Mouse (Mus musculus): ENCODE data around the gene Tnxb.

Tnxb gene

DNA sequence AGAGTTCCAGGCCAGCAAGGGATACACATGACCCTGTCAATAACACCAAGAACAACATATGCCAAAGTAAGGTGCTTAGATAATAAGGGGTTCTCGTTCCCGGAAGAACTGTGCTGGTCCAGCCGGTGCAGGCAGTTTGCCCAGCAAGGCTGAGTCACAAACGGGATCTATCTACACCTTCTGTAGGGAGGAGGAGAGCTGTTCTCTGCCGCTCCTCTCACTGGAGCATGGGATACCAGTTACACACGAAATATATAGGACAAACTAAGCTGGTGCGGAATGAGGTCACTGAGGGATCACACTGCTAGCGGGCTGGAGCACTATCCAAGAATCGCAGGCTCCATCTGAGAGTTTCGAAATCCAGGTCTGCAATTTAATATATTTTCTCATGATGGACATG lies 26.4 kb upstream of the Tnxb start:
- DNase-seq: peak; percentile 84

DNA sequence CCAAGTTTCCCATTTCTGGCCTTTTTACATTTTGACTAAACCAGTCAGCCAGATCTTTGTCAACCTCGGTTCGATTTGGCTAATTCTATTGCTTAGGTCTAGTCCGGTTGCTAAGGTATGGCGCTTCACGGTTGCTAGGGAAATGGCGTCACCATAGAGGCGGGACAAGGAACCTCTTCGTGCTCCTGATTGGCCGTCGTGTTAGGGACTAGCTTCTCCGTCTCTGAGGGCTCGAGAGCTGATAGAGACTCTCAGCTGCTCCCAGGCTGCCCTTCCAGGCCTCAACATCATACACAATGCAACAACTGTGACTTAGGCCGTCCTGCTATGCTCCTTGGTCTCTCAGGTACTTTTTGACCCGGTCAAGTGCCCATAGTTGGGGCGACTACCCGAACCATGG lies 25.7 kb upstream of the Tnxb start, which contains the start of gene Fkbpl:
Fkbpl (plus strand) TSS at position 157 of the 400 bp plus-strand sequence.
- DNase-seq: peak; percentile 98

DNA sequence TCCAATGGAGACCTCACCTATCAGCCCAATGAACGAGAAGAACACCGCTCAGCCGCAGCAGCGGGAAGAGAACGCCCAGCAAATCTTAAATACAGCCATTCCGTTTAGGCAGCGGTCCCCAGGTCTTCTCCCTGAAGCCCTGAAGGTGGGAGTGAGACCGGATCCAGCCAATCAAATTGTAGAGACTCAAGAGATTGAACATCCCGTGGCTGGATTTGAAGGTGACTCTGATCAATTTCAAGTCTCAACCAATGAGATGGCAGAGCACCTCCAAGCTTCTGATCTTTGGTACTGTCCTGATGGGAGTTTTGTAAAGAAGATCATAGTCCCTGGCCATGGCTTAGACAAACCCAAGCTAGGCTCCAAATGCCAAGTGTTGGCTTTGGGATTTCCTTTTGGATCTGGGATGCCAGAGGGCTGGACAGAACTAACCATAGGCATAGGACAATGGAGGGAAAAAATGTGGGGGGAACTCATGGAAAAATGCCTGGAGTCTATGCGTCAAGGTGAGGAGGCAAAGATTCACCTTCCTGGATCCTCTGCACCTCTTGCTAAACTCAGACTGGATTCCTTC lies 25.0 kb upstream of the Tnxb start:
- peak; percentile 64 for DNase-seq

DNA sequence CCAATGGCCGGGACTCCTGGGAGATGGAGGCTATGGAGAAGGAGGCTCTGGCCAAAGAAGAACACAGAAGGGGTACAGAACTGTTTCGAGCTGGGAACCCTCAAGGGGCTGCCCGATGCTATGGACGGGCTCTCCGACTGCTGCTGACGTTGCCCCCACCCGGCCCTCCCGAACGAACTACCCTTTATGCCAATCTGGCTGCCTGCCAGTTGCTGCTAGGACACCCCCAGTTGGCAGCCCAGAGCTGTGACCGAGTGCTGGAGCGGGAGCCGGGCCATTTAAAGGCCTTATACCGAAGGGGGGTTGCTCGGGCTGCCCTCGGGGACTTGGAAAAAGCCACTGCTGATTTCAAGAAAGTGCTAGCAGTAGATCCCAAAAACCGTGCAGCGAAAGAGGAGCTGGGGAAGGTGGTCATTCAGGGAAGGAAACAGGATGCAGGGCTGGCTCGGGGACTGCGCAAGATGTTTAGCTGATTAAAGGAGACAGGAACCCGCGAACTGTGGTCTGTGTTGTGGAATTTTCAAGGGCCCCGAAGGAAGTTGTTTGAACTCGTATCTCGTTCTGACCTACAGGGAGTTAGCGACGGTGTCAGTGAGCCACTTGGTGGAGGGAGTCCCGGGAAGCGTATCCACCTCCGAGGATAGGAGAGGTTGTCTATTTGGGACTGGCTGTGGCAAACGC lies 24.4 kb upstream of the Tnxb start:
- DNase-seq: peak; percentile 78

DNA sequence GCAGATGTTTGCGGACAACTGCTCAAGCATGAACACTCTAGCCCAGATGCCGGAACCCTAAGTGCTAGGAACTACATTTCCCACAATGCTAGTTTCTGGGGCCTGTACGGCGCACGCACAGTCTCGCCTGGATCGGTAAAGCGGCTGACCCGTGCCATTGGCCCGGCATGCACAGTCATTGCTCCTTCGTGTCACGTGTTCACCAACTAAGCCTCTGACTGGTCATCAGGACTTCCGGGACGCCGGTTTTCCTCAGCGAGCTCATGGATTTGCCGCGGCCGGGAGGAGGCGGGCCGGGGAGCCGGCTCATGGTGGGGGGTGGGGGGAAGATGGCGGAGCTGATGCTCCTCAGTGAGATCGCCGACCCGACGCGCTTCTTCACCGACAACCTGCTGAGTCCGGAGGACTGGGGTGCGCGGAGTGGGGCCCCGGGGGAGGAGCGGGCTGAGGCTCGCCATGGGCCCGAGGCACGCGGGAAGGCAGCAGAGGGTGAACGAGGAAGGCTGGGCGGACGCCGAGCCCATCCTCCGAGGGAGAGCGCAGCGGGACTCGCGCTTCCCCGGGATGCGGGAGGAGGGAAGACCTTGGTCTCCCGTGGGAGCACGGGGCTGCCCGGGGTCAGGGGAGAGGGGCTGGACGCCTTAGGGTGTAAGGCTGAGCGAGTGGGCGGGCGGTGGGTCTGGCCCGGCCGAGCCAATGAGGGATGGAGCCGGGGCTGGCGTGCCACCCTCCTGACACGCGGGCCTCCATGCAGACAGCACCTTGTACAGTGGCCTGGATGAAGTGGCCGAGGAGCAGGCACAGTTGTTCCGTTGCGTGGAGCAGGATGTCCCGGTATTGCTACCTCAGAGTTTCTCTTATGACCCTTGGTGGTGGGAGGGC lies 23.2 kb upstream of the Tnxb start, which contains the start of gene Atf6b:
Atf6b (plus strand) TSS at position 241 of the 882 bp plus-strand sequence.
- peak; percentile 98 for DNase-seq

DNA sequence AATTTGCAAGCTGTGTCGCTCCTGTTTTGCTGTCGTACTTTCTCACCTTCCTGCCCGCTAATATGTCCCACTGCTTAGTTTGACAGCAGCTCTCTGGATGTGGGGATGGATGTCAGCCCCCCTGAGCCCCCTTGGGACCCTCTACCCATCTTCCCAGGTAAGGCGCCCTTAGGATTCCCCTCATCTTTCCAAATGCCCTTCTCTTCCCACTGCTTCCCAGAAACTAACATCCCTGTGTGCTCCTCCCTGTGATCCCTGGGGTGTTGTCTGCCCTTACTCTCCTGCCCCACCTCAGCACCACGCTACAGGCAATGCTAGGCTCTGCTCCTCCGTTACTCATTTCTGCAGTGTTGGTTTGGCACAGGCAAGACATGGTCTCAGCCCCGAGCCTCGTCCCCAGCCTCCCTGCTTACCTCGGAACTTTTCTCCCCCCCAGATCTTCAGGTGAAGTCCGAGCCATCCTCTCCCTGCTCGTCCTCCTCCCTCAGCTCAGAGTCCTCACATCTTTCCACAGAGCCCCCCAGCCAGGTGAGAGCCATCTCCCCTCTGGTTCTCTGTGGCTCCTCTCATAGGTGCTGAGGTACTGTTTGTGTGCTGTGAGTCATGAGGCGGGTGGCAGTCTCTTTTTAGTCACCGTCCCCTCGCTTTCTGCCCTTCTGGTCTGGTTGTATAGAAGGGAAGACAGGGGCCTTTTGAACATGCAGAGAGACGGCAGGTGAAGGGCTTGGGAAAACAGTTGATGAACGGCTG lies 22.0 kb upstream of the Tnxb start:
- peak; percentile 63 for DNase-seq

DNA sequence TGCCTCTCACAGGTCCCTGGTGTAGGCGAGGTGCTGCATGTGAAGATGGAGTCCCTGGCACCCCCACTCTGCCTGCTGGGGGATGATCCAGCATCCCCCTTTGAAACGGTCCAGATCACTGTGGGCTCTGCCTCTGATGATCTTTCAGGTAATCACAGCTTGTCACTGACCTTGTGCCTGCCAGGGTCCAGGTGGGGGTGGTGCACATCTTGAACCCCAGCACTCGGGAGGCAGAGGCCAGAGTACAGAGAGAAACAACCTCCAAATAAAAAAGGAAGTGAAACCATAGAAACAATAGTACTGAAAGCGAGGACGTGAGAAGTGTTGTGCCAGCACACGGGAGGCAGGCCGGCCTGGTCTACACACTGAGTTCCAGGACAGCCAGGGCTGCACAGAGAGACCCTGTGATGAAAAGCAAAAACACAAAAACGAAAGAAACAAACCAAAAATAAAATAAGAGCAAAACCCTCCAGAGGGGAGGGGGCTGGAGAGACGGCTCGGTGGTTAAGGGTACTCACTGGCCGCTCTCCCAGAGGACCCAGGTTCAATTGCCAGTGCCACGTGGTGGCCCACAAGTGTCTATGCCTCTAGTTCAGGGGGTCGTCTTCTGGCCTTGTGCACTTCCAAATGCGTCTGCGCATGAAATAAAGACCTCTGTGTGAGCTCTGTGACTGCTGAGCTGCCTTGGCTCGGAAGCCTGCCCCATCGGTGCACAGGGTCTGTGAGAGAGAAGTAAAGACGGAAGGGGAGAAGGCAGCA lies 21.1 kb upstream of the Tnxb start:
- peak; percentile 55 for DNase-seq

DNA sequence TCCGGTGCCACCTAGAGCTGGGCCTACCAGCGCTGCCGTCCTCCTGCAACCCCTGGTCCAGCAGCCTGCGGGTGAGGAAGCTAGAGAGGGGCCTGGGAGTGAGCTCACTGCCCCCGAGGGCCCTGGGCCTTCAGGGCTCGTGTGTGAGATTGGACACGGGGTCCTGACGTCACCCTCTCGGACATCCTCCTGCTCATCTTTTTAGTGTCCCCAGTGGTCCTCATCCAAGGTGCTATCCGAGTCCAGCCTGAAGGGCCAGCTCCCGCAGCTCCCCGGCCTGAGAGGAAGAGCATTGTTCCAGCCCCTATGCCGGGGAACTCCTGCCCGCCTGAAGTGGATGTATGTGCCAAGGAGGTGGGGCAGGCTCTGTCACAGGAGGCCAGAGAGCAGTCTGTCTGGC lies 19.6 kb upstream of the Tnxb start:
- DNase-seq: peak; percentile 45

DNA sequence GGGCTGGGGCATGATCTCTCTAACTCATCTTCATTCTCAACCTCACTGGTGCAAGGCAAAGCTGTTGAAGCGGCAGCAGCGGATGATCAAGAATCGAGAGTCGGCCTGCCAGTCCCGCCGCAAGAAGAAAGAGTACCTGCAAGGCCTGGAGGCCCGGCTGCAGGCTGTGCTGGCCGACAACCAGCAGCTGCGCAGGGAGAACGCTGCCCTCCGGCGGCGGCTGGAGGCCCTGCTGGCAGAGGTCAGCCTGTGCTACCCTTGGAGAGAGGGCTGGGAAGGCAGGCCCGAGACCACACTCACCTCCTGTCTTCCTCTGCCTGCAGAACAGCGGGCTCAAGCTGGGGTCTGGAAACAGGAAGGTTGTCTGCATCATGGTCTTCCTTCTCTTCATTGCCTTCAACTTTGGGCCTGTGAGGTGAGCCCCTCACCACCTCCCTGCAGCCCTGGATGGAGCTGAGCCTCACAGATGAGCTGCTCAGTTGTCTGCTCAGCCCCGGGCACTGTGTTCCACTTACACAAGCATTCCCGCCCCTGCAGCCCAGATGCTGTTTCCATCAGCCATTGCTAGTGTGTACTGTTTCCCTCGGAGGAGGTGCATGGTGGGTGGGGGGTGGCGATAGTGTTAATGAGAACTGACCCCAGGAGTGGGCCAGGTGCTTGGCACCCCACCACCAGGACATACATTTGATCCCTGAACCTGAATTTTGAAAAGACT lies 18.7 kb upstream of the Tnxb start:
- peak; percentile 46 for DNase-seq

DNA sequence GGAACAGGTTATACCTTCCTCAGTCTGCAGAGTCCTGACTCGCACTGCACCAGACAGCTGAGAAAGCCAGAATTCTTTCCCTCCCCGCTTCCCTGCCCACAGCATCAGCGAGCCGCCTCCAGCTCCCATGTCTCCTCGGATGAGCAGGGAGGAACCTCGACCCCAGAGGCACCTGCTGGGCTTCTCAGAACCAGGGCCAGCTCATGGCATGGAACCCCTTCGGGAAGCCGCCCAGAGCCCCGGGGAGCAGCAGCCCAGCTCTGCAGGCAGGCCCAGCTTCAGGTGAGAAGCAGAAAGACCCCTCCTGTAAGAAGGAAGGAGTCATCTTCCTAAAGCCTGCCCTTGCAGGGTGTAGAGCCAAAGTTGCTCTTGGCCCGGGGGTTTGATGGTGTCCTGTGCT lies 17.8 kb upstream of the Tnxb start:
- DNase-seq: peak; percentile 30

DNA sequence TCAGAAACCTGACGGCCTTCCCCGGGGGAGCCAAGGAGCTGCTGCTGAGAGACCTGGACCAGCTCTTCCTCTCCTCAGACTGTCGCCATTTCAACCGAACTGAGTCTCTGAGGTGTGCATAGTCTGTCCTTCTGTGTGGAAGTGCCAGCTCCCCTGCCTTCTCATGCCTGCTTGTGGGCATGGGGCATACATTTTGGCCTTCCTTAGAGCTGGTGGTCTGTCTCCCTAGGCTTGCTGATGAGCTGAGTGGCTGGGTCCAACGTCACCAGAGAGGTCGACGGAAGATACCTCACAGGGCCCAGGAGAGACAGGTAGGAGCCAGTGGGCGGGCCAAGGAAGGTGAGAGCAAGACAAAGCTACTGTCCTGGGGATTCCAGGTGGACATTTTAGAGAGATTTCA lies 17.4 kb upstream of the Tnxb start:
- DNase-seq: peak; percentile 20

DNA sequence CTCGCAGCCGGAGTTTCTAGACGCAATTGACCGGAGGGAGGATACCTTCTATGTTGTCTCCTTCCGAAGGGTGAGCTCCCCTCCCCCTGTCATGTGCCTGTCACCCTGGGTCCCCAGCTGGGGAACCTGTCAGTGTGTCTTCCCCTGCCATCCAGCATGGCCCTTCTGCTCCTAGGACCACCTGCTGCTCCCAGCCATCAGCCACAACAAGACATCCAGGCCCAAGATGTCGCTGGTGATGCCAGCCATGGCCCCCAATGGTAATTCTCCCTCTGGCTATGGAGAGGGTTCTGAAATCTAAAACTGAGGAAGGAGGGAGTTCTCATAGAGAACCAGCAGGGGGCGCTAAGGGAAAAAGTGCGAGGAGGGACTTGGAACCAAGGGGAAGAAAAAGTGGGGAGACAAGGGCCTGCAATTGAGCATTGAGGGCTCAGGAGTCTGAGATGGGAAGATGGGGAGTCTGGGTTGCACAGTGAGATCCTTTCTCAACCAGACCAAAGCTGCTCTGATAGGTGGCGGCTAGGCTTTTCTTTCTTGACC lies 16.5 kb upstream of the Tnxb start:
- DNase-seq: peak; percentile 61

DNA sequence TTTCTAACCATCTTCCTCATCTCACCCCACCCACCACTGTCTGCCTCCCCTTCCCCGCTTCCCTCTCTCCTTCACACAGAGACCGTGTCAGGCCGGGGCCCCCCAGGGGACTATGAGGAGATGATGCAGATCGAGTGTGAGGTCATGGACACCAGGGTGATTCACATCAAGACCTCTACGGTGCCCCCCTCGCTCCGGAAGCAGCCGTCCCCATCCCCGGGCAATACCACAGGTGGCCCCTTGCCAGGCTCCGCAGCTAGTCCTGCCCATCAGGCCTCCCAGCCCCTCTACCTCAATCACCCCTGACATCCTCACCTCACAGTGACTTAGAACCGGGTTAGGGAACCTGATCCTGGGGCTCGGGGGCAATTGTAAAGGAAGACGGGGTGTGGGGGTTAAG lies 15.9 kb upstream of the Tnxb start:
- DNase-seq: no peak

DNA sequence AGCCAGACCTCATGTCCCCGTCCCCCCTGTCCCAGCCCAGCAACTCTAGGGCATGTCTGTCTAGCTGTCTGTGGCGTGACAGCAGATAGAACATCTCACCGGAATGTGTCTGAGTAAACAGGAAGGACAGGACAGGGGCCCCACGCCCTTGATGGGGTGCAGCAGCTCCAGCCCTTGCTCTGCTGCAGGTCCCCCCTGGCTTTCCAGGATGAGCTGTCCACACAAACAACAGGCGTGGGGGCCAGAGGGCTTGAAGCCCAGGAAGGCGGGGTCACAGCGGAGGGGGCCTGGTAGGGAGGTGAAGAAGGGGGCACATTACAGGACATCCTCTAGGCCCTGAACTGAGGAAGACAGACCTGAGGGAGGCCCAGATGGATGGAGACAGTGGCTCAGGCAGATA lies 15.2 kb upstream of the Tnxb start:
- peak; percentile 18 for DNase-seq

DNA sequence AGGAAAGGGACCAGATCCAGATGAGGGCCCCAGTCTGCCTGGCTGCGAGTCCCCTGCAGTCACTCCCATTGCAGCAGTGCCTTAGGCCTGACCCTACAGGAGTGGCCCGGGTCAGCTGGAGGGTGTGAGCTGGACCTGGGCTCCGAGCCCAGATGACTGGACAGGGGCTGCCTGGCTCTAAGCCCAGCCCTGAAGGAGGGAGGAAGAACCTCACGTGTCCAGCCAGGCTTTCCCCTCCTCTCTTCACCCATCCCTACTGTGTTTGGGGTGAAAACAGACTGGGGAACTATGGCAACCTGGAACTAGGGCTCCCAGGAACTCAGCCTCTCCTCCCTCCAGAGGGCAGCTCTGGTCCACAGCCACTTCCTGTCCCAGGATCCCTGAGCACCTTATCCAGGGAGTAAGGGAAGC lies 14.7 kb upstream of the Tnxb start:
- peak; percentile 62 for DNase-seq

DNA sequence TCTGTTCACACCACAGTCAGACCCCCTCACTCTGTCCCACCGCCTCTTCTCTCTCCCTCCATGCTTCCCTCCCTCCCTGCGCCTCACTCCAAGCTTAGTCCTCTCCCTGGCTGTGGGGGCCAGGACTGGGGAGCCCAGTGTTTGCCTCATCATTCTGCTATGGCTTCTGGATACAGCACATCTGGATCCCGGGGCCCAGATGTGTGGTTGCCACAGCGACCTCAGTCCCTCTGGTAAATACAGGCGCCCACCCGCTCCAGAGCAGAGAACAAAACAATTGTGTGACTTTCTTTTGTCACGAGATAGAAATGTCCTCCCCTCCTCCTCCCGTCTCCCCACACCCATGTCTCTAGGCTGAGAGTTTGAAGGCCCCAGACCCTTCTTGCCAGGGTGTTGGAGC lies 13.7 kb upstream of the Tnxb start:
- DNase-seq: peak; percentile 22

DNA sequence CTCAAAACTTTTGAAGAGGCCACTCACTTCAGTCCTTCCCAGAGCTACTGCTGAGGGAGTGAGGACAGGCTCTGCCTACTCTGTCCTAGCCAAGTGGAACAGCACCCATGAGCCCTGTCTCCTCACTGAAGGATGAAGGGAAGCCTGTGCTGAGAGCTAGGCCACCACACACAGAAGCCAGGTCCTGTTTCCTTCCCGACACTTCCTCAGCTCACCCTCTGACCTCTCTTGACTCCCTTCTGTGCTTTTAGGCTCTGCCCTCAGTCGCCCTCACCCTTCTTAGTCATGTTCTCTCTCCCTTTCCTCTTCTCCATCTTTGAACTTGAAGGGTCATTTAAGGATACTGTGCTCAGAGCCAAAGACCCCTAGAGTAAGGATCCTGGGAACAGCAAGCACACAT lies 13.1 kb upstream of the Tnxb start:
- no peak for DNase-seq

DNA sequence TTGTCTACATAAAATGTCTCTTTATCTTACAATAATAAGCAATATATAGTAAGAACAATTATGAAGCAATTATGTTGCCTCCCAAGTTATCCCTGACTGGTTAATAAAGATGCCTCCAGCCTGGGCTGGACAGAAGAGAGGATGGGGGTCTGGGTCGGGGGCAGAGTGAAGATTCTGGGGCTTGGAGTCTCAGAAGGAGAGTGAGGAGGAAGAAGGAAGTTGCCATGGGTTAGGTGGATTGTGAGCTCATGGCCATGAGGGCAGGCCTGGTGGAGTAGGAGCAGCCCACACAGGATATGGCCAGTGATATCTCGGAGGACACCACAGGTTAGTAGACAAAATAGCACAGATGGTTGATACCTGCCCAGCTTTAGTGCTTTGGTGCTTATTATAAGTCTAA lies 12.2 kb upstream of the Tnxb start:
- no peak for DNase-seq

DNA sequence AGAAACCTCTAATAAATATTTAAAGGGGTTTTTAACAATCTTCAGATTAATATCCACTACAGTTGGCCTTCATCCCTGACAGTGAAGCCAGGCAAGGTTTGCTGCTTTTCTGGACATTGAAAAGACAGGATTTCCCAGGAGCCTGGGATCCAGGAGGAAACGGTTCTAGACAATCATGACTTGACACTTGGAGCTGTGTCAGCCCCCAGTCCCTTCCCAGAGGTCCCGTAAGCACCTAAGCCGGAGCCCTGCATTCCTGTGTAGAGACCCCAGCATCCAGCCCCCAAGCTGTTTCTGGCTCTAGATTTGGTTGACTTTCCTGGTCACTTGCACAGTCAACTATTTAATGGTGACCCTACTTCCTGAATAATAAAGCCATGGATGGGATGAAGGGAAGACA lies 11.7 kb upstream of the Tnxb start:
- no peak for DNase-seq

DNA sequence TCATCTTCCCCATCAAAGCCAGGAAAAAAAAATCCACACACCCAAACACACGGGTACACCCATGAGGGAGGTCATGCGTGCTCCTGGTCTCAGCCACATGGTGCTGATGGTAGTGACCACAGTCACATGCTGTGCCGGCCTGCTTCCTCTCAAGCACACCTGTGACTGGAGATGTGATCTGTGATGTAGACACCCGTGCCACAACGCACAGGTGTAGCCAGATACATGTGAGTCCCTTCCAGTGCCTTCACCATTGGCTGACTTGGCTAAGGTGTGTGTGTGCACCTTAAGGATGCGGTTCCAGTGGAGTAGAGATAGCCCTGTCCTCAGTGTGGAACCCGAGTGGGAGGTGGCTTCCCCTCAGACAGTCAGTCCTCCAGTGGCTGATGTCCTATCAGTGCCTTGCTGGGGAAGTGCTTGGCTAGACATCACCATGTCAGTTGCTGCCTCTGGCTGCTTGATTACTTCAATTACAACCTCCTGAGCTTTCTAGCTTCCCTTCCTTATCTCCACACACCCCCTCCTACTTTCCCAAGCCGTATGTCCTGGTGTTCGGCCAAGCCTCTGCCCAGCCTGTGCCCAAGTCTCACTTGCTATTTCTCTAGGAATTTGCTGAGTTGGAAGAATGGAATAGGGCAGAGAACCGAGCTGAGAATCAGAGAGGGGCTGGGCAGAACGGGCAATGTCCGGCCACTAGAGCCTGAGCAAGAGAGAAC lies 11.0 kb upstream of the Tnxb start:
- DNase-seq: no peak

DNA sequence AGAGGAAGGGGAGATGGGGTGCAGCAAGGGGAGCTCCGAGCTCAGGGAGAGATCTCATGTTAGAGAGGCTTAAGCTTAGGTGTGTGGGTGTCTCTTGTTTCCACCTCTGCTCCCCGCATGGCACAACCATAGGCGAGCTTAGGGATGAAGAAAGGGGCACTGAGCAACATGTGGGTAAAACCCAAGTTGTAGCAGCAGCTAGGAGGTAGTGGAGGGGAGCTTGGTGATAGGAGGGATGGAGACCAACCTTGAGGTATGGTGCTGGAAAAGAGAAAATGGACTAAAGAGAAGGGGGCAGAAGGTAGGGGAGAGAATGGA lies 10.5 kb upstream of the Tnxb start:
- no peak for DNase-seq

All from cerebellum, adult 9-11 months (tissue).